Mouse (Mus musculus) erythroblast, embryonic 14.5 days (primary cell): Measurements from ENCODE around the gene Pgbd1.

Source experiments
- GATA1 ChIP-seq: IDR thresholded peaks from 2 replicates; pipeline ENCODE4 v1.6.1; 2012; ENCODE audit warnings: low read length, inconsistent platforms, mixed read lengths
- TAL1 ChIP-seq: IDR thresholded peaks from 3 replicates; pipeline ENCODE4 v1.6.1; 2012; ENCODE audit warnings: low read length, inconsistent platforms, mixed read lengths

DNA sequence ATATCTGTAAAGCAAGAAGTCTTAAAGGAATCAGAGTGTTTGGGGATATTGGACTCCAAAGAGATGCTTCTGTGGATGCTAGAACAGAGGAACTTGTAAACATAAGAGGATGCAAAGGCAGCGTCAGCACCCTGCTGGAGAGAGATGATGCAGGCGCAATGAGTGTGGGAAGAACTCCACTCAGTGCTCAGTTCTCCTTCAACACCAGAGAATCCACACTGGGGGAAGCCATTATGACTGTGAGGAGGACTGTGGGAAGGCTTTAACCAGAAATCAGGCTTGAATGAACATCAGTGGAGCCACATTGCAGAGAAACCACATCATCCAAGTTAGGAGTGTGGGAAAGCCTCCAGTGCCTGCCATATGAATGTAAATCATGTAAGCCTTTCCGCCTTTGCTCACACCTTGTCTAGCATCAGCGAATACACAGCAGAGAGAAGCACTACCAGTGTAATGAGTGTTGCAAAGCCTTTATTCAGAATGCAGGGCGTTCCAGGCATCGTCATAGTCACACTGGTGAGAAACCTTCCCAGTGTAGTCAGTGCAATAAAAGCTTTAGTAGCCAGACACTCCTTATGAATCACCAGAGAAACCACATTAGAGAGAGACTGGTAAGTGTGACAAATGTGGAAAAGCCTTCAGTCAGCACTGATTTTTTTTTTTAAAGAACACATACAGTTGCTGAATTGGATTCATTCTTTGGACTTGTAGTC lies 23.4 kb downstream of the Pgbd1 start:
- TF ChIP-seq TAL1 (no peak), GATA1 (no peak)
